Mouse (Mus musculus): ENCODE results near the gene Pde11a. TPM values are rescaled to one million over a fixed set of nuclear protein-coding genes. Genes with fewer than 3 reads are reported as not detected.
"Not testable (repeated sequence)": the region's sequence is repeated elsewhere in the genome, so short reads cannot be mapped to it uniquely, and the experiment has no call there.

The Pde11a gene
- total RNA-seq, 2 experiments from 2014 or later = 0.17 TPM; not detected in 1

DNA sequence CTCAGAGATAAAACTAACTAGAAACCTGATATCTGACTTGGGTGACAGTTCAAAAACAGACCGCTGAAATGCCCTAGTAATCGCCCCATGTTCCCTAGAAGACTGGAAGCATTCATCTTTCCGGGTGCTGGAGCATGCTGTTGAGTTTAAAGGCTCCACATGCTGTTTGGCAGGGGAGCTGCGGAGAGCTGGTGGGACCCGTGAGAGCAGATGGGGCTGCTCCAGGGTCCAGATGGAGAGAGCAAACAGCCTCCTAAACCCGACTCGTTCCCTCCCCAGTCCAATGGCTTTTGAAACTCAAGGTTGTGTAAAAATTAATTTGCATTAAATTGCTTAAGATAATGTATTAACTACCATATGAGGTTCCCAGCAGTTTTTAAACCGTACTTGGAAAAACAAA, 339.9 kb downstream of the Pde11a start:
- DNase-seq (ENCODE audit: low spot score in 2 of 2) = no peak

DNA sequence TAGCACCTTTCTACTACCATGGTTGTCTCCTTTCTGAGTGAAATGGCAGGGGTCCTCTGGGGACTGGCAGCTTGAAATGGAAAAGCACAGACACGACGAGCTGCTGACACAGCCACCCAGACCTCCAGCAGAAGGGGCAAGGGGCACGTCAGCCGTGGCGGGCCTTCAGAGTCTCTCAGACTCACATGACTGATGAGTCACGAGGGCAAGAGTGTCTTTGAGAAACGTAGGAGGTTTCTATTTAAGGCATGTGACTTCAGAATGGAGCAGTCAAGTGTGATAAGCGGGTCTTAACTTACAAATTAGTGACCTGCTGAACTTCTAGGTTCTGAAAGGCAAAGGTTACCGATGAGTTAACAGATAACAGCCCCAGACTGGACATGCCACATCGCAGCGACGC, 340.8 kb downstream of the Pde11a start:
- DNase-seq (ENCODE audit: low spot score in 2 of 2) = peak in 1 of 2 experiments; percentile 5

DNA sequence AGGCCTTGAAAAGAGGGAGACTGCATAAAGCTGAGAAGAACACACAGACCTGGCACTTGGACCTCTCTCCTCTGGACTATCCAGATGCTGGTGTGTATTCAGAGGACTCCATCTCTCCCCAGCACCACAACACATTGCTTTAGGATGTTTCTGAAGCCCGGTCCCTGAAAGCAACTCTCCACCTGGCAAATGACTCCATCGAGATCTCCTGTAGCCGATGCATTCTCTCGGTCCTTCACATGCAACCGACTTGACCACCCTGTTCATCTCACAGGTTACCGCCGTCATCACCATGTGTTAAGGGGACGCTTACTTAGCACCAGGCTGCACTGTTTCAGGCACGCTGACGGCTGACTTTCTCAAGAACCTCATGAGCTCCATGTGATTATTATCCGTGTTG, 343.7 kb downstream of the Pde11a start:
- no peak for DNase-seq (ENCODE audit: low spot score in 2 of 2)

DNA sequence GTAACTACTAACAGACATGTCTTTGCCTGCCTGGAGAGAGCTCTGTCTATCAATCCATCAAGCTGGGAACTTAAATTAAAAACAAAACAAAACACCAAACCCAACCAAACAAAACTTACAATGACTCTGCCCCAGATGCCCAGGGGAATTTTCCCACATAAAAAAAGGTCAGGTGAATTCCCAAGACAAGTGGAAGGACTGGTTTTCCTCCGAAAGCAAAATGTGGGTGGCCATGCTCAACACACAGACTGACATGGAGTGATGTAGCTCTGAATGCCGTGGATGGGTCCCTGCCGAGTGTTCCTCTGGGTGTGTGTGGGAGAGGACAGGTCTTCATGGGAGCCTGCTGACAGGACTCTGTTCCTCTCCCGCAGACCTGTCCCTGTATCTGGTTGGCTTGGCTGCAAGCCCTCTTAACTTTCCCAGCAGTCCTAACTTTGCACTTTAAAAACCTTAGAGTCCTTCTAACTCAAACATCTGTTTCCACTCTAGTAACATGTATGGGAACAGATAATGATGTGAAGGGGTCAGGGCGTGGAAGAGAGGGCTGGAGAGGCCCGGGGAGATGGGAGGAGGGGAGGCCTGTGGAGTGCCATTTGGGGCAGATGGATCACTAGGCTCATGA, 346.9 kb downstream of the Pde11a start:
- DNase-seq (ENCODE audit: low spot score in 2 of 2) = no peak

DNA sequence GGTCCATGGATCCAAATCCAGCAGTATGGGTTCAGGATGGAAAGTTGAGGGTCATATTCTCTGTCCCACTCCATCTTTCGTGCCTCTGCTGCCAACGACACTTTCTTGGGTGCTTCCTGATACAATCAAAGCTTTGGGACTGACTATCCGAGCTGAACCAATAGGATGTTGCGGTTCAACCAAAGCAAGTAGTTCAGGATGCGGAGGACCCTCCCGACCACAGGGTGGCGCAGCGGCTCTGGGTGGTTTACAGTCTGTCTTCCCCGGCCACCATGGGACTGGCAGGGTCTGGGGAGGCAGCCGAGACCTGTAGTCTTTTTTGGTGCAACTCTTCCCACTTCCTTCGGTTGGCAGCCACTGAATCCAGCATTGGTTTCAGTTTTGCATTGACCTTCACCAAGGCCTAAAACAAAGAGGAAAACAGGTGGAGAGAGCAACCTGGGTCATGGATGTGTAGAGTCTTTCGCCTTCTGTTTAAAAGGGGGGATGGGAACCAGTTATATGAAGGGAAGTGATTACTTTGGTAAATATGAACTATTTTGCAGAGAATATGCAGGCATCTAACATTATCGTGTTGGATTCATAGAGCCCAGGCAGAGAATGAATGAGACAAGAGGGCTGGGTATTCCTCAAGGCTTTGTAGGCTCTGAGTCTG, 347.6 kb downstream of the Pde11a start:
- DNase-seq (ENCODE audit: low spot score in 2 of 2) = peak; percentile 70 to 77

DNA sequence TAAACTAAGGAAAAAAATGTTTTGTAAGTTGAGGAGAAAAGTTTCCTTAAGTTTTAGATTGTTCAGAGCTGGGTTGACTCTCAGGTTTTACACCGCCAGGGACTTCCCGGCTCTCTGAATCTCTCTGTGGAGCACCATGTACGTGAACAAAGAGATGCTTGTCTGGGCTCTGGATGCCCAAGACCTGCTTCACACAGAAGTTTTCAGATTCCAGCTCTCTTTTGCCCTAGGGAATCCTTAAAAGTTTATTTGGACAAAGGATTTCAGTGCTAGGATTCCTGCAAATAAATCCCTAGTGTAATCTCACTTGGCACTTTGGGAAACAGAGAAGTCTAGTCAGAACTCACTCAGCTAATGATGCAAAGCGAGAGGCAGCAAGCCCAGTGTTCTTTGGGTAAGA, 348.9 kb downstream of the Pde11a start:
- DNase-seq (ENCODE audit: low spot score in 2 of 2) = no peak

DNA sequence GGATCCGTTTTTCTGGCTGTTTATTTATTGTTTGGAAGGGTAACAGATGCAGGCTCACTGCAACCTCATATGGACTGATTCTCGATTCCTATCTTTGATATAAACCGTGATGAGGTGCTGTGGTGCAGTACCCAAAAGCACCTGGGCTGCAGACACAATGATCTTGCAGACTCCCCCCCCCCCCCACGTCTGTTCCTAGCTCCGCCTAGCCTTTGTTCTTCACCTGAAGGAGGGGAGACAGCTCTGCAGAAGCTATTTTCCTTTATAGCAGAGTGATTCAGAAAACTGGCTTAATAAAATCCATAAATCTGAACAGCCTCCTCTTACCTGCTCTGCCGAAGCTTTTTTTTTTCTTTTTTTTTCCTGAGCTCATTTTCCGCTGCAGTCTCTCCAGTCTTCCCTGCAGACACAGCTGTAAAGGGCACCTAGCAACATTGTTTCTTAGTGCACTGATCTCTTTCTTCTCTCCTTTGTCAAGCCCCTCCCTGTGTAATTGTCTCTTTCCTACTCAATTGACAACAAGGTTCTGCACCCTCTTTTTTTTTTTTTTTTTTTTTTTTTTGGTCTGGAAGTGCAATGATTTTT, 349.7 kb downstream of the Pde11a start:
- DNase-seq (ENCODE audit: low spot score in 2 of 2) = no peak

DNA sequence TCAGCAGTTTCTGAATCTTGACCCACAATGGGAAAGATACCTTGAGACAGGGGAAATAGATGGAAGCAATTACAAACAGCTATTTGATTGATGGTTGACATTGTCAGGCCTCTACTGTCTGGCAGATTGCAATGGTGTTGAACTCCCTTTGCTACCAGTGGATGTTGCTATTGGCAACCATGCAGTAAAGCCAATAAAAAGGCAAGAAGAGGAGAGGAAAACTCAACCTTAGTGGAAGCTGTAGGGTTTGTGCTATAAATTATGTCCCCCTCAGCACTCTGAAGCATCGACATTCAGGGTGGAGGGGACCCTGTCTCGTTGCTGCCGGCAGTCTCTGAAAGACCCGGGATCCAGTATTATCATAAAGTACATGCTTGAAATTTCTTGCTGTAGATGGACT, 350.2 kb downstream of the Pde11a start:
- DNase-seq (ENCODE audit: low spot score in 2 of 2) = no peak

DNA sequence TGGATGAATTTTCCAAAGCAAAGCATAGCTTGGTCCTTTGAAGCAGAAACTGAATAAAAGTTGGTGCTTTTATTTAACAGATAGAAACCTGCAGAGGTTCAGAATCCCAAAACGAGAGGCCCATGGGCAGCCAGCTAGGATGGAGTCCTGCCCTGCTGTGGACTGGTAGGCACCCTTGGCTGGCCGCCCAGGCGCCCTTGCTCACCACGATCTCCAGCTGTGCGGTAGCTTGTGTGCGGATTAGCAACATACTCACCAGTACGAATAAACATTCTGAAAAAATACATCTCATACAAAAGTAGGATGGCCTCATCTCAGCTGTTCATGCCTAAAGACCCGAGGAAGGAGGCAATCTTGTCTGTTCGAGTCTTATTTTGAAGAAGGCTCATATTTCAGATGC, 350.8 kb downstream of the Pde11a start:
- DNase-seq (ENCODE audit: low spot score in 2 of 2) = no peak

DNA sequence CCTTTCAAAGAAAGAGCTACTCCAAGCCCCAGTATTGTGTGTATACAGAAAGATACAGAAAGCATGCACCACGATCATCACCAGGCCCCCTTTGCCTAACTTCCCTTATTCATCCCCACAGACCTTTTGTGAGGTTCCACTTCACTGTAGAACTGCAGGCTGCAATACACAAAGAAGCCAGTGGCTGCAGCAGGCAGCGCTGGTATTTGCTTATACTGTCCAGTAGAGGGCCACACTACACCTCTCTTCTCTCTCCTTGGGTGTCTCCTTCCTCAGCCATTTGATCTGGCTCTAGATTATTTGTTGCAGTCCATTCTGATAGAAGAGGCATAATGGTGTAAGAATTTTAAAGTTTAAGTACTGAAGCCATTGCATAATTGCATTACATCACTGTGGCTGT, 353.4 kb downstream of the Pde11a start:
- DNase-seq (ENCODE audit: low spot score in 2 of 2) = no peak

DNA sequence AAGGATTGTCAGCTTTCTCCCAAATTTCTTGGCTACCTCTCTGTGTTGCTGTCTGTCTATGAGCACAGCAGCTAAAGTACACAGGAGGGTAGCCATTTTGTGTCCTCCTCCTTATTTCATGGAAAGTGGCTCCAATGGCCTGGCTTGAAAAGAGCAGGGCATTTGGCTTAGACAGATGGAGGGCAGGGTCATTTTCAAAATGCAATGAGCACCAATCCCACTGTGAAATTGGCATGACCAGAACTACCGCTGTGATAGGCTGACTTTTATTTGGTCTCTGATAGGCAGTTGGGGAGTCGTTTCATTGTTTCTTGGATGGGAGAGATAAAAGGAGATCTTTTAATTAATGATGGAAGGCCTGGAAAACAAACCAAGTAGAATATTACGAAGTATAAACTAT, 354.7 kb downstream of the Pde11a start:
- DNase-seq (ENCODE audit: low spot score in 2 of 2) = no peak

DNA sequence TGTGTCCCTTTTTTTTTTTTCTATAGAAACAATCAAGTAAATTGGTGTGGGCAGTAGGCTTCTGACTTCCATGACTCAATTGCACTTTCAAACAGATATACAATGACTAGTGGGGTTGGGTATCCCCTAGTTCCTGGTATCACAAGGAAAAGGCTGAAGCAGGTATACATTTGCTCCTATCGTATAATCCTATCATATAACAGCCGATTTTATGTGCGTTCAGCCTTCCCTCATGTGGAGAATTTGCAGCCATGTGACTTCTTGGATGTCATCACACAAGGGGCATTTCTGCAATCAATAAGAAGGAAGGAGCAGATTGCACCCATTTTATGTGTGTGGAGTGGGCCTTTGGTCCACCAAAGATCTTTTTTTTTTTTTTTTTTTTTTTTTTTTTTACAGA, 355.5 kb downstream of the Pde11a start:
- DNase-seq (ENCODE audit: low spot score in 2 of 2) = no peak

DNA sequence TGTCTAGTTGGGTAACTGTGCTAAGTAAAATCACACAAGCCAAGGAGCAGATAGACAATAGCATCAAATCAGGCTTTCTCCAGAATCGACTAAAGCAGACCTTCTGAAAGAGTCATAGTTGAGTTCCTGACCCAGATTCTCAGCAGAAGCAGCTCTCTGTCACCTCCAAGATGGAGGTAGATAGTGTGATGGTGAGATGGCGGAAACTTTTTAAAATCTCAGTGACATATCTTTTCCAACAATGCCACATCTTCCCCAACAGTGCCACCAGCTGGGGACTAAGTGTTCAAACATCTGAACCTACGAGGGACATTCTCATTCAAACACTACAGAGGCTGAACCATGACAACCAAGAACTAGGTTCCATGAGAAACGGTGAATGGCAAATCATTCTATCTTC, 355.9 kb downstream of the Pde11a start:
- no peak for DNase-seq (ENCODE audit: low spot score in 2 of 2)

DNA sequence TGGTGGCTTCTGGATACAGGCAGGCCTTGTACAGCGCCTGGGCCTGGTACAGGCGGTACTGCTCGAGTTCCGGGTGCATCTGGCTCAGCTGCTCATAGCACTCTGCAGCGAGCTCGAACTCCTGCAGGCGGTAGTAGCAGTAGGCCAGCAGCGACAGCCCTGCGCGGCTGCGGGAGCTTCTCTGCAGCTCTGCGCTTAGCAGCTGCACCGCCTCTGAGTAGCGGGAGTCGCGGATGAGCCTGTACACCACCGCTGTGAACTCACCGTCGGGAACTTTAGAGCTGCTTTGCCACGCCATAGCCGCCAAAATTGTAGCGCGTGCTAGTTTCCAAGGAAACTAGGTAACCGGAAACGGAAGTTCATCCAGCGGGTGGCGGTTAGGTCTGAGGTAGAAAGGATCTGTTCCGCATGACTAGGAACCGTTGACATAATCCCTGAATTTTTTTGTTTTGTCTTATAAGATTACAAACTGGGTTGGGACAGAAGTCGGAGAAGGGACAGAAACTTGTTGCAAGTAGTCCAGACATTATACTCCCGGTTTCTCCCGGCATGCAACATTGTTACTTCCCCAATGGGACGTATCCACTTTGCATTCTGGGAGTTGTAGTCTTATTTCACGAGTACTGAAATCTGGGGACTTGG, 357.0 kb downstream of the Pde11a start, which contains the start of gene Ttc30a1:
TSS of gene Ttc30a1 (minus strand) at position 528 of the 642 bp plus-strand sequence.
- DNase-seq (ENCODE audit: low spot score in 2 of 2) = peak; percentile 55 to 70

DNA sequence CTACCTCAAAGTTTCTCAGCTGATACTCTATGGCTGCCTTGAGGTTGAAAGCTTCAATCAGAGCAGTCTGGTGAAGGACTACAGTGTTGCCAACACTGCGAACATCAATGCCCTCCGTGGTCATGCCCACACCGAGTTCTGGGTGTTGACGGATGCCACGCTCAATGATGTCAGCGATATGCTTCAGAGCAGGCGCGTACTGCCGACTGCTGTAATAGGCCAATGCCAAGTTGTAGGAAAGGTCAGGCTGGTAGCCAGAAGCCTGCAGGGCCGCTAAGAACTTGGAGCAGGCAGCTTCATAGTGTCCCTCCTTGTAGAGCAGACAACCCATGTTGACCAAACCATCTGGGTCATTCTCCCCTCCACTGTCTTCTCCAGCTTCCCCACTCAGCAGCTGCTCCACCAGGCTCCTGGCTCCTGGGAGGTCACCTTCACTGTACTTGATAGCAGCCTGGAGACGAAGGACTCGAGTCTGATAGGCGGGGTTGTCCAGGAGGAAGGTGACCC, 357.6 kb downstream of the Pde11a start:
- not testable (repeated sequence) for DNase-seq (ENCODE audit: low spot score in 2 of 2)

DNA sequence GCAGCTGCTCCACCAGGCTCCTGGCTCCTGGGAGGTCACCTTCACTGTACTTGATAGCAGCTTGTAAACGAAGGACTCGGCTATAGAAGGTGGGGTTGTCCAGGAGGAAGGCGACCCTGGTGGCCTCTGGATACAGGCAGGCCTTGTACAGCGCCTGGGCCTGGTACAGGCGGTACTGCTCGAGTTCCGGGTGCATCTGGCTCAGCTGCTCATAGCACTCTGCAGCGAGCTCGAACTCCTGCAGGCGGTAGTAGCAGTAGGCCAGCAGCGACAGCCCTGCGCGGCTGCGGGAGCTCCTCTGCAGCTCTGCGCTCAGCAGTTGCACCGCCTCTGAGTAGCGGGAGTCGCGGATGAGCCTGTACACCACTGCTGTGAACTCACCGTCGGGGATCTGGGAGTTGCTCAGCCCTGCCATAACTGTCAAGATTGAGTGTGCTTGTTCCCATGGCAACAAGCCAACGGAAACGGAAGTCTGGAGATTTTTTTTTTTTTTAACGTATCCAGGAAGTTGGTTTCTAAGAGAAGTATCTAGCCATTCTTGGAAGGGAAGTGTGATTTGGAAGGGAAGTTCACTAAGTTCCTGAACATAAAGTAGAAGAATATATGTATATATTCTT, 360.7 kb downstream of the Pde11a start, which contains the start of gene Ttc30a2:
TSS of gene Ttc30a2 (minus strand) at position 419 of the 617 bp plus-strand sequence.
- DNase-seq (ENCODE audit: low spot score in 2 of 2) = not testable (repeated sequence)

DNA sequence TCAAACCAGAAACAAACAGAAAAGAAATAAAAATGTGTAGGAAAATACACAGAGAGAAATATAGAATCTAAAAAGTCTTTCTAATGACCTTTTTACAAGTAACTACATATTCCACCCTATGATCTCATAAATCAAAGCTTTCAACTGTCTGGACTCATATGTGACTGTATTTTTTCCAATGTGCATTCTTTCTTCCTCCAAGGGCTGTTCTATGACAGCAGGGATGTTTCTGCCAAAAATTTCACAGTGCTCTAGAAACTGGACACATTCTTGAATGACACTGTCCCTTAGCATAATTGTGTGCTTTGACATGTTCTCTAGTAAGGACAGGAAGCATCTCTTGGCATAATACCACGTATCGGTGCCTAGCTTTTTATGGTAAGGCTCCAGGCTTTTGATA, 362.5 kb downstream of the Pde11a start:
- DNase-seq (ENCODE audit: low spot score in 2 of 2) = not testable (repeated sequence)

DNA sequence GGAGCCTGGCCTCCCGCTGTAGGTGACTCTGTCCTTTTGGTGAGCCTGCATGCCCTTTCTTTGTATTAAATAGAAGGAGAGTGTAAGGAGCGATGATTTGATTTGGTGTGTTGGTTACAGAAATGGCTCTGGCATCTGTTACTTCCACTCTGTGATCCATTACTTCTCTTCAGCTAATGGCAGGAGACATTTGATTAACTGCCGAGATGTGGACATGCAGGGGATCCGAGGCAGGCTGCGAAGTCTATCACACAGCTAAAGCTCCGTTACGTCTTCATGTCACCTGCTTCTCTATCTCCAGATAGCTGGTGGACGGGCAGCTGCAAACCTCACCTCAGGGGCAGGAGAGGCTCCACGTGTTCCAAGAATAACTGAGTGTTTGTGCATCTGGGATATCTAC, 364.4 kb downstream of the Pde11a start:
- DNase-seq (ENCODE audit: low spot score in 2 of 2) = no peak

DNA sequence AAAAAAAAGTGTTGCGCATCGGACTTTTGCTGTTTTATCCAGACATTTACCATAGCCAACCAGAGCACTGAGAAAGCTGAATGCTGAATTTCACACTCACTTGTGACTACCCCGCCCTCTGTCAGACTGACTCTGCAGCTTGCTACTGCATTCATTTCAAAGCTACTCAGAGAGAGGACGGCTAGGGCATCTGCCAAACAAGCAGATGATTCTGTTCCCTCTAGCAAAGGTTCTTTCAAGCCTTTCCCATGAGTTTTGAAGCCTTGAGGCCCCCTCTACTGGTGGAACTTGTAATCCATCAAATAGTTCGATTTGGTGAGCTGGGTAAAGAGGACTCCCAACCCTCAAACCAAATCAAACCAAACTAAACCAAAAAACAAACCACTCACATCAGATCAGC, 373.6 kb downstream of the Pde11a start:
- peak; percentile 34 to 43 for DNase-seq (ENCODE audit: low spot score in 2 of 2)

DNA sequence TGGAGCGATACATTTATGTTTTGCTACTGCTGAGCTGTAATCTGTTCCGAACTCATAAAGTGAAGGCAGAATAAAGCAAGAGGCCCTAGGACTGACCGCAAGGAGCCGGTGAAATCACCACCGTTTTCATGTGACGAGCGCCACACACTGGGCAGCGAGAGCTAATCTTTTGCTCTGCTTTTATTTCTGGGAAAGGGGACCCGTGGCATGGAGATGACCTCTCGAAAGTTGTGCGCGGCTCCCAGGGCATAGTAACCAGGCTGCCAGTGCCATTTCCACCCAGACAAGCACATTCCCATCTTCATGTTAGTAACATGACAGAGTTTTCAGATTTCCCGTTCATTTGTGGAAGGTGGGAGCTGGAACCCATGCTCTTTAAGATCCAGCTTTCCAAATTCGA, 374.1 kb downstream of the Pde11a start:
- DNase-seq (ENCODE audit: low spot score in 2 of 2) = peak; percentile 65 to 70

DNA sequence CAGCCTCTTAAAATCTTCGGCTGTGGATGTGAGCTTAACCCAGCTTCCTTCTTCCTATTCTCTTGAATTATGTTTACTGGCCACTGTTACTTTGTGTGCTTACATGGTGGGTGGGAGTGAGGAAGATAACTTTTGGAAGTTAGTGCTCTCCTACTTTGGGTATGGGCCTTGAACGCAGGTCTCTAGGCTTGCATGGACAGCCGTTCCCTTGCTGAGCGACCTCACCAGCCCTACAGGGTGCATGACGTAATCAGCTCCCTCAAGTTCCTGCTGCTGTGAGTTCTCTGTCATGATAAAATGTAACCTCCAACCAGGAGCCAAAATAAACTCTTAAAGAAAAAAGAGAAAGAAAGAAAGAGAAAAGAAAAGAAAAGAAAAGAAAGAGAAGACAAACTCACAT, 374.5 kb downstream of the Pde11a start:
- no peak for DNase-seq (ENCODE audit: low spot score in 2 of 2)

Measured in adrenal gland, adult 18-20 months (tissue).